Comparison of ENCODE assay signal across 35 mouse cellular contexts in the genomic region with DNA sequence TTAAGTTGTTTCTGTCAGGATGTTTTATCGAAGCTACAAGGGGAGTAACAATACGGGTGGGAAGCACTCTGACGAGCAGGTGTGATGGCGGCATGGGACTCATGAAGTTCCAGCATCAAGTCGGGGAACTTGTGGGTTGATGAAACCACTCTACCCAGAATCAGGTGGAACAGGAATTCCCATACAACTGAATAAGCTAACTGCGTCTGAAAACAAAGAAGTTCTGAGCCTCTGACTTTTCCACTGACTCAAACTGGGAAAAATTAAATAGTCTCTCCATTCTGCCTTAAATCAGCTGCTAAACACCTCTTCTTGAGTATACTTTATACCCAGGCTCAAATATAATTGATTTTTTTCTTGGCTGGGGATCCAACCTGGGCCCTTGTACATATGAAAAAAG.
"Had no signal": no experiment of that assay in that cellular context is flagged by ENCODE, and none has a peak within 500 bp of the region (broad histone marks: within the 10 kb centered on the region; RNA-seq: fewer than 3 reads in every experiment).

No protein-coding gene starts in this region.

- H3K9ac ChIP-seq: heart, embryonic 12.5 days; heart, embryonic 13.5 days; heart, embryonic 15.5 days; hindbrain, embryonic 12.5 days; hindbrain, embryonic 13.5 days; hindbrain, embryonic 14.5 days; hindbrain, embryonic 15.5 days; intestine, embryonic 15.5 days; kidney, embryonic 15.5 days had no signal

- ATAC-seq: hindbrain, embryonic 16.5 days; hindbrain, postnatal 0 days; inflammation-experienced regulatory T-cells, adult 6 months; intestine, embryonic 15.5 days; intestine, embryonic 16.5 days; intestine, postnatal 0 days had no signal

- H3K36me3 ChIP-seq: heart, embryonic 10.5 days; heart, embryonic 12.5 days; heart, embryonic 13.5 days; heart, embryonic 15.5 days; hindbrain, embryonic 10.5 days; hindbrain, embryonic 12.5 days; hindbrain, embryonic 13.5 days; hindbrain, embryonic 15.5 days; intestine, embryonic 15.5 days; kidney, embryonic 15.5 days had no signal

- H3K27me3 ChIP-seq: heart, embryonic 12.5 days; heart, embryonic 13.5 days; heart, embryonic 15.5 days; hindbrain, embryonic 12.5 days; hindbrain, embryonic 15.5 days; intestine, embryonic 15.5 days had no signal

- DNase-seq: heart, postnatal 10 days; heart, postnatal 14 days; heart, postnatal 36 days; heart, postnatal 4 days; kidney, adult 11 months; kidney, adult 18-20 months; kidney, adult 2 months; kidney, adult 8-10 months; kidney, adult 9 months; kidney, postnatal 10 days; kidney, postnatal 14 days; kidney, postnatal 25 days; kidney, postnatal 36 days; kidney, postnatal 4 days; layer of hippocampus, adult 9-11 months; layer of hippocampus, postnatal 36 days had no signal

- H3K4me3 ChIP-seq: heart, embryonic 10.5 days; heart, embryonic 12.5 days; heart, embryonic 13.5 days; heart, embryonic 15.5 days; hindbrain, embryonic 10.5 days; hindbrain, embryonic 12.5 days; hindbrain, embryonic 13.5 days; hindbrain, embryonic 15.5 days; intestine, embryonic 15.5 days; kidney, embryonic 15.5 days; layer of hippocampus, adult 2 months had no signal

- H3K9me3 ChIP-seq: heart, embryonic 10.5 days; heart, embryonic 12.5 days; heart, embryonic 13.5 days; heart, embryonic 15.5 days; hindbrain, embryonic 10.5 days; hindbrain, embryonic 12.5 days; hindbrain, embryonic 13.5 days; hindbrain, embryonic 15.5 days; intestine, embryonic 15.5 days; kidney, embryonic 15.5 days had no signal

- H3K4me2 ChIP-seq: heart, embryonic 11.5 days; heart, embryonic 12.5 days; heart, embryonic 13.5 days; heart, embryonic 15.5 days; hindbrain, embryonic 12.5 days; hindbrain, embryonic 13.5 days; hindbrain, embryonic 14.5 days; hindbrain, embryonic 15.5 days; intestine, embryonic 15.5 days; kidney, embryonic 15.5 days had no signal

- H3K27ac ChIP-seq: heart, embryonic 10.5 days; heart, embryonic 13.5 days; heart, embryonic 15.5 days; hindbrain, embryonic 10.5 days; hindbrain, embryonic 12.5 days; hindbrain, embryonic 13.5 days; hindbrain, embryonic 14.5 days; hindbrain, embryonic 15.5 days; hindbrain, postnatal 0 days; intestine, embryonic 15.5 days; kidney, embryonic 15.5 days; kidney, postnatal 0 days; layer of hippocampus, adult 2 months had no signal
